Mouse (Mus musculus): ENCODE results near the gene Pafah1b1. TPM values are rescaled to one million over a fixed set of nuclear protein-coding genes. Genes with fewer than 3 reads are reported as not detected.

Pafah1b1 gene
- polyA plus RNA-seq, 1 experiment from 2014 or later: 83.3 TPM

- Histone ChIP-seq H3K9me3 (ENCODE audit: control insufficient read depth, low read length) (no peaks in the 10 kb centered on the region), H3K27me3 (ENCODE audit: control insufficient read depth, insufficient read depth, low read length) (no peaks in the 10 kb centered on the region), H3K9ac (ENCODE audit: low read length) (no peak overlapping the region), H3K36me3 (ENCODE audit: control insufficient read depth, insufficient read depth, low read length) (no peaks in the 10 kb centered on the region), H3K27ac (replicated peaks; ENCODE audit: low read depth, low read length) (no peak overlapping the region), H3K4me2 (ENCODE audit: low read depth, severe bottlenecking) (no peak overlapping the region), H3K4me3 (ENCODE audit: low read depth, low read length) (no peak overlapping the region), H3K4me1 (ENCODE audit: control insufficient read depth, insufficient read depth, low read length) (no peaks in the 10 kb centered on the region)
- ATAC-seq (ENCODE audit: insufficient number of reproducible peaks, low FRiP score, low TSS enrichment, low read depth) (no peak), DNase-seq (ENCODE audit: low spot score) (no peak)
- 83% methylated on average over 10 of the region's 10 CpGs for WGBS
Observed at GRCm38 (mm10) chr11:74763960-74764625, 39.6 kb upstream of the Pafah1b1 start.

- Histone ChIP-seq H3K4me3 (ENCODE audit: low read depth, low read length) (no peak overlapping the region), H3K4me1 (ENCODE audit: control insufficient read depth, insufficient read depth, low read length) (no peaks in the 10 kb centered on the region), H3K4me2 (ENCODE audit: low read depth, severe bottlenecking) (no peak overlapping the region), H3K36me3 (ENCODE audit: control insufficient read depth, insufficient read depth, low read length) (no peaks in the 10 kb centered on the region), H3K27me3 (ENCODE audit: control insufficient read depth, insufficient read depth, low read length) (no peaks in the 10 kb centered on the region), H3K9me3 (ENCODE audit: control insufficient read depth, low read length) (no peaks in the 10 kb centered on the region), H3K9ac (ENCODE audit: low read length) (no peak overlapping the region), H3K27ac (replicated peaks; ENCODE audit: low read depth, low read length) (no peak overlapping the region)
- 75% methylated on average over 12 of the region's 12 CpGs for WGBS
- DNase-seq (ENCODE audit: low spot score) (no peak), ATAC-seq (ENCODE audit: insufficient number of reproducible peaks, low FRiP score, low TSS enrichment, low read depth) (no peak)
Observed at GRCm38 (mm10) chr11:74761011-74761705, 36.7 kb upstream of the Pafah1b1 start.

GRCm38 (mm10) chr11:74756631-74757030, 32.2 kb upstream of the Pafah1b1 start:
- Histone ChIP-seq H3K27me3 (ENCODE audit: control insufficient read depth, insufficient read depth, low read length) (no peaks in the 10 kb centered on the region), H3K4me2 (ENCODE audit: low read depth, severe bottlenecking) (no peak overlapping the region), H3K36me3 (ENCODE audit: control insufficient read depth, insufficient read depth, low read length) (no peaks in the 10 kb centered on the region), H3K27ac (replicated peaks; ENCODE audit: low read depth, low read length) (no peak overlapping the region), H3K4me3 (ENCODE audit: low read depth, low read length) (no peak overlapping the region), H3K4me1 (ENCODE audit: control insufficient read depth, insufficient read depth, low read length) (no peaks in the 10 kb centered on the region), H3K9ac (ENCODE audit: low read length) (no peak overlapping the region), H3K9me3 (ENCODE audit: control insufficient read depth, low read length) (no peaks in the 10 kb centered on the region)
- no peak for ATAC-seq (ENCODE audit: insufficient number of reproducible peaks, low FRiP score, low TSS enrichment, low read depth)
- no peak for DNase-seq (ENCODE audit: low spot score)
- WGBS: 65% methylated on average over 2 of the region's 2 CpGs

GRCm38 (mm10) chr11:74751352-74752066, 27.0 kb upstream of the Pafah1b1 start:
- no peaks in the 10 kb centered on the region for H3K4me1 ChIP-seq (ENCODE audit: control insufficient read depth, insufficient read depth, low read length)
- H3K9ac ChIP-seq (ENCODE audit: low read length): no peak overlapping the region
- WGBS: 75% methylated on average over 9 of the region's 9 CpGs
- no peak overlapping the region for H3K27ac ChIP-seq (replicated peaks; ENCODE audit: low read depth, low read length)
- DNase-seq (ENCODE audit: low spot score) (no peak), ATAC-seq (ENCODE audit: insufficient number of reproducible peaks, low FRiP score, low TSS enrichment, low read depth) (no peak)
- H3K36me3 ChIP-seq (ENCODE audit: control insufficient read depth, insufficient read depth, low read length): no peaks in the 10 kb centered on the region
- H3K27me3 ChIP-seq (ENCODE audit: control insufficient read depth, insufficient read depth, low read length): no peaks in the 10 kb centered on the region
- no peaks in the 10 kb centered on the region for H3K9me3 ChIP-seq (ENCODE audit: control insufficient read depth, low read length)
- no peak overlapping the region for H3K4me2 ChIP-seq (ENCODE audit: low read depth, severe bottlenecking)
- no peak overlapping the region for H3K4me3 ChIP-seq (ENCODE audit: low read depth, low read length)

- Histone ChIP-seq H3K9ac (ENCODE audit: low read length) (no peak overlapping the region), H3K4me2 (ENCODE audit: low read depth, severe bottlenecking) (no peak overlapping the region), H3K4me1 (ENCODE audit: control insufficient read depth, insufficient read depth, low read length) (no peaks in the 10 kb centered on the region), H3K4me3 (ENCODE audit: low read depth, low read length) (no peak overlapping the region), H3K27ac (replicated peaks; ENCODE audit: low read depth, low read length) (no peak overlapping the region), H3K36me3 (ENCODE audit: control insufficient read depth, insufficient read depth, low read length) (no peaks in the 10 kb centered on the region), H3K27me3 (ENCODE audit: control insufficient read depth, insufficient read depth, low read length) (no peaks in the 10 kb centered on the region), H3K9me3 (ENCODE audit: control insufficient read depth, low read length) (no peaks in the 10 kb centered on the region)
- 84% methylated on average over 7 of the region's 7 CpGs for WGBS
- ATAC-seq (ENCODE audit: insufficient number of reproducible peaks, low FRiP score, low TSS enrichment, low read depth) (no peak), DNase-seq (ENCODE audit: low spot score) (no peak)
Observed at GRCm38 (mm10) chr11:74750662-74751351, 26.3 kb upstream of the Pafah1b1 start.

GRCm38 (mm10) chr11:74749241-74749640, 24.8 kb upstream of the Pafah1b1 start:
- Histone ChIP-seq H3K9ac (ENCODE audit: low read length) (no peak overlapping the region), H3K4me3 (ENCODE audit: low read depth, low read length) (no peak overlapping the region), H3K4me2 (ENCODE audit: low read depth, severe bottlenecking) (no peak overlapping the region), H3K27ac (replicated peaks; ENCODE audit: low read depth, low read length) (no peak overlapping the region), H3K4me1 (ENCODE audit: control insufficient read depth, insufficient read depth, low read length) (no peaks in the 10 kb centered on the region), H3K9me3 (ENCODE audit: control insufficient read depth, low read length) (no peaks in the 10 kb centered on the region), H3K27me3 (ENCODE audit: control insufficient read depth, insufficient read depth, low read length) (no peaks in the 10 kb centered on the region), H3K36me3 (ENCODE audit: control insufficient read depth, insufficient read depth, low read length) (no peaks in the 10 kb centered on the region)
- DNase-seq (ENCODE audit: low spot score) (no peak), ATAC-seq (ENCODE audit: insufficient number of reproducible peaks, low FRiP score, low TSS enrichment, low read depth) (no peak)
- WGBS: 85% methylated on average over 13 of the region's 13 CpGs

GRCm38 (mm10) chr11:74748022-74748421, 23.6 kb upstream of the Pafah1b1 start:
- no peak overlapping the region for H3K27ac ChIP-seq (replicated peaks; ENCODE audit: low read depth, low read length)
- DNase-seq (ENCODE audit: low spot score) (no peak), ATAC-seq (ENCODE audit: insufficient number of reproducible peaks, low FRiP score, low TSS enrichment, low read depth) (no peak)
- 65% methylated on average over 4 of the region's 4 CpGs for WGBS
- H3K9ac ChIP-seq (ENCODE audit: low read length): no peak overlapping the region
- H3K4me2 ChIP-seq (ENCODE audit: low read depth, severe bottlenecking): no peak overlapping the region
- no peaks in the 10 kb centered on the region for H3K4me1 ChIP-seq (ENCODE audit: control insufficient read depth, insufficient read depth, low read length)
- no peaks in the 10 kb centered on the region for H3K36me3 ChIP-seq (ENCODE audit: control insufficient read depth, insufficient read depth, low read length)
- H3K9me3 ChIP-seq (ENCODE audit: control insufficient read depth, low read length): no peaks in the 10 kb centered on the region
- no peaks in the 10 kb centered on the region for H3K27me3 ChIP-seq (ENCODE audit: control insufficient read depth, insufficient read depth, low read length)
- no peak overlapping the region for H3K4me3 ChIP-seq (ENCODE audit: low read depth, low read length)

- ATAC-seq (ENCODE audit: insufficient number of reproducible peaks, low FRiP score, low TSS enrichment, low read depth) (no peak), DNase-seq (ENCODE audit: low spot score) (no peak)
- Histone ChIP-seq H3K9me3 (ENCODE audit: control insufficient read depth, low read length) (no peaks in the 10 kb centered on the region), H3K27me3 (ENCODE audit: control insufficient read depth, insufficient read depth, low read length) (no peaks in the 10 kb centered on the region), H3K27ac (replicated peaks; ENCODE audit: low read depth, low read length) (no peak overlapping the region), H3K4me2 (ENCODE audit: low read depth, severe bottlenecking) (no peak overlapping the region), H3K4me3 (ENCODE audit: low read depth, low read length) (no peak overlapping the region), H3K36me3 (ENCODE audit: control insufficient read depth, insufficient read depth, low read length) (no peaks in the 10 kb centered on the region), H3K4me1 (ENCODE audit: control insufficient read depth, insufficient read depth, low read length) (no peaks in the 10 kb centered on the region), H3K9ac (ENCODE audit: low read length) (no peak overlapping the region)
- 59% methylated on average over 3 of the region's 3 CpGs for WGBS
Observed at GRCm38 (mm10) chr11:74737861-74738260, 13.4 kb upstream of the Pafah1b1 start.
